Mouse (Mus musculus): Measurements from ENCODE around the gene Foxm1. TPM values are rescaled to one million over a fixed set of nuclear protein-coding genes. Genes with fewer than 3 reads are reported as not detected.

Gene Foxm1
- total RNA-seq (2021), result under 1 TPM; 0.11 to 0.19 TPM
- long read RNA-seq, experiment 1, result 0 reads
- long read RNA-seq, experiment 2, result 0 reads

GRCm38 (mm10) chr6:128362381-128363006 lies at the start of gene Foxm1, which contains the start of gene Rhno1:
Foxm1 (plus strand) TSS chr6:128362967.
Rhno1 (minus strand) TSS chr6:128362911.
- peak; percentile 79 for DNase-seq (ENCODE audit: low spot score)

GRCm38 (mm10) chr6:128314796-128315195 lies 48.0 kb upstream of the Foxm1 start:
- DNase-seq (ENCODE audit: low spot score), result no peak

- no peak for DNase-seq (ENCODE audit: low spot score)
These were observed 47.2 kb upstream of the Foxm1 start for GRCm38 (mm10) chr6:128315597-128315996.

- DNase-seq (ENCODE audit: low spot score), result peak; percentile 68
These were observed 44.5 kb upstream of the Foxm1 start for GRCm38 (mm10) chr6:128318317-128318716.

GRCm38 (mm10) chr6:128334397-128335124 lies 28.2 kb upstream of the Foxm1 start:
- peak; percentile 72 for DNase-seq (ENCODE audit: low spot score)

GRCm38 (mm10) chr6:128337467-128337866 lies 25.3 kb upstream of the Foxm1 start:
- DNase-seq (ENCODE audit: low spot score), result no peak

GRCm38 (mm10) chr6:128338876-128339275 lies 23.9 kb upstream of the Foxm1 start:
- no peak for DNase-seq (ENCODE audit: low spot score)

GRCm38 (mm10) chr6:128341956-128342723 lies 20.6 kb upstream of the Foxm1 start:
- no peak for DNase-seq (ENCODE audit: low spot score)

- no peak for DNase-seq (ENCODE audit: low spot score)
These were observed 17.1 kb upstream of the Foxm1 start for GRCm38 (mm10) chr6:128345623-128346022.

GRCm38 (mm10) chr6:128346782-128347181 lies 16.0 kb upstream of the Foxm1 start:
- peak; percentile 32 for DNase-seq (ENCODE audit: low spot score)

- no peak for DNase-seq (ENCODE audit: low spot score)
These were observed 13.1 kb upstream of the Foxm1 start for GRCm38 (mm10) chr6:128349711-128350110.

GRCm38 (mm10) chr6:128354140-128354539 lies 8.6 kb upstream of the Foxm1 start:
- DNase-seq (ENCODE audit: low spot score), result no peak

GRCm38 (mm10) chr6:128355201-128355681 lies 7.5 kb upstream of the Foxm1 start:
- DNase-seq (ENCODE audit: low spot score), result peak; percentile 27

GRCm38 (mm10) chr6:128355726-128356416 lies 6.9 kb upstream of the Foxm1 start, which contains the start of gene Tulp3:
Tulp3 (minus strand) TSS chr6:128355851.
- DNase-seq (ENCODE audit: low spot score), result peak; percentile 97

- peak; percentile 59 for DNase-seq (ENCODE audit: low spot score)
These were observed 3.8 kb upstream of the Foxm1 start for GRCm38 (mm10) chr6:128358999-128359398.

- no peak for DNase-seq (ENCODE audit: low spot score)
These were observed 866 bp upstream of the Foxm1 start for GRCm38 (mm10) chr6:128361901-128362300.

GRCm38 (mm10) chr6:128363007-128363825 lies 449 bp downstream of the Foxm1 start:
- DNase-seq (ENCODE audit: low spot score), result no peak

- DNase-seq (ENCODE audit: low spot score), result no peak
These were observed 2.0 kb downstream of the Foxm1 start for GRCm38 (mm10) chr6:128364721-128365120.

GRCm38 (mm10) chr6:128366466-128366865 lies 3.7 kb downstream of the Foxm1 start:
- DNase-seq (ENCODE audit: low spot score), result no peak

- no peak for DNase-seq (ENCODE audit: low spot score)
These were observed 7.3 kb downstream of the Foxm1 start for GRCm38 (mm10) chr6:128370040-128370439.

Data from gastrocnemius, adult 18-20 months (tissue).